Mouse (Mus musculus) induced T-regulatory cell, adult 2 months (primary cell): ENCODE data around the gene Gm12394.
"Not testable (repeated sequence)": the region's sequence is repeated elsewhere in the genome, so short reads cannot be mapped to it uniquely, and the experiment has no call there.

Experiments
- DNase-seq: peaks from one replicate; pipeline ENCODE4 v3.0.0-alpha.2; 2012; ENCODE audit warnings: low read depth

Gm12394 gene

DNA sequence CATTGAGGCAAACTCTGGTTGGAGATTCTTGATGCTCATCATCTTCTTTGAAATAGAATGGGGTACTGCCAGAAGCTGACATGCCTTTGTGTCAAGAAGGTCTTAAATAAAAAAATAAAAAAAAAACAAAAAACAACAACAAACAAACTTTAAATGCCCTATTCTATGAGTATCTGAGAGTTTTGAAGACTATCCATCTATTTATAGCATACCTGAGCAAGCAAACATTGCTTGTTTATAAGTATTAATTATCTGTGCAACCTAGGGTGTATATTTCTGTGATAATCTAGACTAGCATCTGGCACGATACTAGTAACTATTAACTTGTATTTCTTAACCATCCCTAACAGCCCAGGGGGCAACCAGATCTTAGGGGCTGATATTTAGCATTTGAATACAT lies at the start of gene Gm12394:
Gene Gm12394 (minus strand): TSS at position 101 of the 400 bp plus-strand sequence.
- DNase-seq = not testable (repeated sequence)

GRCm38 (mm10) chr4:42904966-42905365 lies 48.4 kb upstream of the Gm12394 start:
- no peak for DNase-seq

- no peak for DNase-seq
Measured at GRCm38 (mm10) chr4:42904523-42904922, 48.0 kb upstream of the Gm12394 start.

DNA sequence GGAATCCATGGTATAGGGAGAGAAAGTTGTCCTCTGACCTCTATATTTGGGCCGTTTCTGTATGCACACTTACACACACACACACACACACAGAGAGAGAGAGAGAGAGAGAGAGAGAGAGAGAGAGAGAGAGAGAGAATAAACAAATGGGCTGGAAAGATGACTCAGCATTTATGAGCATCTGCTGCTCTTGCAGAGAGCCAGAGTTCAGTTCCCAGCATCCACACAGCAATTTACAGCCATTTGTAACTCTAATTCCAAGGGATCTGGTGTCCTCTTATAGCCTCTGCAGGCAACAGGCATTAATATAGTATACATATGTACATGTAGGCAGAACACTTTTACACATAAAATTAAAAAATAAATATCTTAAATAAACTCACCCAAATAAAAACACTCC lies 47.4 kb upstream of the Gm12394 start:
- DNase-seq = no peak

- DNase-seq = no peak
Measured at GRCm38 (mm10) chr4:42902730-42903129, 46.2 kb upstream of the Gm12394 start.

DNA sequence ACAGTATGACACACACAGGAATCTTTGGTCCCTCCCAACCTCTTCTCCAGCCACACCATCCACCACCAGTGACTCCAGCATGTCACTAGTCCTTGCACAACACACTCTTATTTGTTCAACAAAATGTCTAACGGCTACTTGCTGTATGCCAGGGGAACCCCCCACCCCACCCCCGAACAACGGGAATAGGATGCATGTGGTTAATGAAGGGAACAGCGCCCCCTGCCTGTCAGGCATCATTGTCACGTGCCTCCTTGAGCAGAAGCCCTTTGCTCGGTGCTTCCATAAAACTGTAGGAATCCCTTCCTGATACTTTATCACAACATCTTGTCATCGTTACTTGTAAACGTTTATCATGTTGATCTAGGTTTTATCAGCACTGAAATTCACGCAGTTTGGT lies 45.6 kb upstream of the Gm12394 start:
- DNase-seq = peak; percentile 42

- no peak for DNase-seq
Measured at GRCm38 (mm10) chr4:42900878-42901277, 44.3 kb upstream of the Gm12394 start.

- DNase-seq = no peak
Measured at GRCm38 (mm10) chr4:42898914-42899313, 42.3 kb upstream of the Gm12394 start.

GRCm38 (mm10) chr4:42895118-42895517 lies 38.5 kb upstream of the Gm12394 start:
- DNase-seq = no peak

DNA sequence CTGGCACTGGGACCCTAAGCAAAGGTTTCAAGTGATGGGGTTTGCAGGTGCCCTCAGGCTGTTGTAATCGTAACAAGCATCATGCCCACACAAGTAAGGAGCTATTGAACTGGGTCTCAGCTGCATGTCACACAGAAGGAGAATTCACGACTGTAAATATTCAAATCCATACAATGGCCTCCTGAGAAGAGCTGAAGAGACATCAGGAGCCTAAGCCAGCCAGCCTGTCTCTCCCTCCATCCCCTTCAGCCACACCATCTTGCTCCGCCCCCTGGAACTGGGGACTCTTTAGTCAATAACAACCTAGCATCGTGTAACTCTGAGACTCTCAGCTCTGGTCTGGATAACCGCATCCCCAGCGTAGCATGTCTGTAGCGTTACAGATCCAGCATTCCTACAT lies 34.6 kb upstream of the Gm12394 start:
- DNase-seq = no peak

DNA sequence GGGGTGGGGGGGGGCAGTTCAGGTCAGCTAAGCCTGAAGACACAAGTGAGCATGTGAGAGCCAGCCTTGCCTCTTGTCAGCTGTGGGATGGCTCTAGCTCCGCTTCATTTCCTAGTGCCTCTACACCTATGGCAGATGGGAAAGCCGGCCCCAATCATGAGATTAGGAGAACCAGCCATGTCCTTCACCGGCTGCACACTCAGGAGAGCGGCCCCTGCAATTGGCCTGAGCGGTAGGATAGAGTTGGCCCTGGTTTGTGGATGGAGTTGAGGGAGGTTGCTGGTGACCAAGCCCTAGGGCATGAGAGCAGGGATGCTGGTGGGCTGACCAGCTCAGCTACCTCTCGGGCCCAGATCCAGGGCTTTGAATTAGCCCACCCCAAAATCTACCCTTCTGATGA lies 32.2 kb upstream of the Gm12394 start:
- no peak for DNase-seq

- no peak for DNase-seq
Measured at GRCm38 (mm10) chr4:42886926-42887325, 30.4 kb upstream of the Gm12394 start.

DNA sequence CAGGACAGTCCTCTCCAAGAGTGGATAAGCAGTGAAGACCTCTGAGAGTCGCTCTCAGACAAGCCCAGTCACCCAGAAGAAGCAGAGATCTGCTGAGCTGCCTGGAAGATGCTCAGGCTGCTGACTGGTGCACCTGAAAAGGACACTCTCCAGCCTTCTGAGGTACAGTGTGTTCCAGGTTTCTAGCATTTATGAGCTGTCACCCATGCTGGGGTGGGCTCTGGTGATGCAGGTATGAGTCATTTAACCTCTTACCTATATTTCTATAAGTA lies 24.0 kb upstream of the Gm12394 start:
- no peak for DNase-seq

GRCm38 (mm10) chr4:42879829-42880676 lies 23.5 kb upstream of the Gm12394 start:
- no peak for DNase-seq

DNA sequence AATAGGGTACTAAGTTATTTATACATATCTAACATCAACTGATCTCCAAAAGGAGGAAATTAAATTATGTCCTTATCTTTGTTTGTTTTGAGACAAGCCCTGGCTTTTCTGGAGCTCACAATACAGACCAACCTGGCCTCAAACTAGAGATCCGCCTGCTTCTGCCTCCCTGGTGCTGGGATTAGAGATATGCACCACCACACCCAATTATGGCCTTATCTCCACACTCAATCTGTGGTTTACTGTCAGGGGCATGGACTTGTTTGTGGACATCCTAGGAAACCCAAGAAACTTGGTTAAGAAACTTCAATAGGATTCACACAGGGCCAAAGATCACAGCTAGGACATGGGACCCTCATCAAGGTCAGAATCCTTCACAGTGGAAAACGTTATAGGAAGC lies 21.1 kb upstream of the Gm12394 start:
- no peak for DNase-seq

DNA sequence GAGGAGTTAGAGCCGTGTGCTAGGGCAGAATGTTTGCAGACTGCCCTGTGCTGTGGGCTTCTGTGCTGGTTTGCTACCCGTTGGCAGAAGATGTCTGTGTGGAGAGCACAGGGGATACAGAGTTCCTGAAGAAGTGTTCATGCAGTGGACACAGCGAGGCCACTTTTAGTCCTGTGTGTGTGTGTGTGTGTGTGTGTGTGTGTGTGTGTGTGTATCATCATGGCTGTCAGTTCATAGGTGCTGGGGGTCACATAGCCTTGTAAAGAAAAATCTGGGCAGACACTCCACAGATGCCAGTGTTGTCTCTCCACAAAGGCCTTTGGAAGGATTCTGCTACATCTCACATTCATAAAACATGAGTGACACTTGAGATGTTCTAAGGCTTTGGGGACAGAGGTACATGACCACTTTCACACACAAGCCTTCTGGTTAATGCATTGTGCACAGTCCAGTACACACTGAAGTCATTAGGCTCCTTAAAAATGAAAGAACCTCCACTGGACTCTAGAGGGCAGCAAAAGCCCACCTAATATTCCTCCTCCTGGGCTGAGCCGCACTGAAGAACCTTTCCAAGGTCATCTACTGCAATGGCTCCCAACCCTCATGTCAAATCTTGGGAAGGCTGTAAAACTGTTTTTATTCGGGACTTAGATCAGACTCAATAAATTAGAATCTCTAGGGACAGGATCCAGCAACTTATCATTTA lies 20.2 kb upstream of the Gm12394 start:
- peak; percentile 73 for DNase-seq

DNA sequence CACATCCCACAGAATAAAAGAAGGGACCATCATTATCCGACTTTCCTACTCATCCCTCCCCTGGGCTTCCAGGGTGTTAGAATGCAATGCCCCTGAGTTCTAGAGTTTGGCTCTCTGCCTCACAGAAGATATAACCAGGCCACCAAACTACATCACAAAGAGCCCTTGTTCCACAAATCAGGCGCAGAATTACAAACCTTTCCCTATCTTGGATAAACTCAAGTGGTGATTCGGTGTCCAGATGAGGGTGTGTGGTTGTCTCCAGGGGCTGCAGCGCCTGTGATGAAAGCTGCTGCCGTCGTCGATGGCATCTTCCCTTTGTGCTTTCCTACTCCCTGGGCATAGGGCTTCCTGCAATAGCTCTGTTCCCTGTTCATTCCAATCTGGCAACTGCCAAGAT lies 17.6 kb upstream of the Gm12394 start, which contains the start of gene Fam205c:
Gene Fam205c (minus strand): TSS at position 101 of the 400 bp plus-strand sequence.
- DNase-seq = no peak

DNA sequence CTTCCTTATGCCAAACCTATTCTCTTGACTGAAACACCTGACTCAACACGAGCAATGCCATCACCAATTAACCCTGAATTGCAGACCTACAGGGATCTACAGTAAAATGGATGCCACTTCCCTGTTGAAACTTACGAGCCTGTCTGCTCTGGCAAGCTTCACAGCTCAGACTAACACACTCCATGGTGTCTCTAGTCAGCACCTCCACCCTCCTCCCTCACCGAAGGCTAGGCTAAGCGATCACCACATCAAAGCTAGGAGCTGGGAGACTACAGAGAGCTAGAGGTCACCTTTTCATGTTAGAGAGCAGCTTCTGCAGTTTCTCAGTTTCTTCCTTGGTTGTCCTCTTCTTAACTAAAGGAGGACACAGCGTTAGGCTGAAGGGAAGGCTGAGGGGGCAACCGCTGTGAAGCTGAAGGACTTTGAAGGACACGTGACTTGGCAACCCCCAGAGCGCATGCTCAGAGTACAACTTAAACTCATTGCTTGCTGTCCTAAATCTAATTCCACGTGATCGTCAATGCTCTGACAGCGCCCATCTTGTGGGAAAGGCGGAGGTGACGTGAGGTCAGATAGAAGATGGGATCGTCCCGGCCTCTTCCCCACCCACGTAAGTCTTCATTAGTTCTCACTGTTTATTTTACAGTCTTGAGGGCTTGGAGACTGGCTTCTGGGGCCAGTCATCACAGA lies 16.3 kb upstream of the Gm12394 start:
- DNase-seq = no peak

DNA sequence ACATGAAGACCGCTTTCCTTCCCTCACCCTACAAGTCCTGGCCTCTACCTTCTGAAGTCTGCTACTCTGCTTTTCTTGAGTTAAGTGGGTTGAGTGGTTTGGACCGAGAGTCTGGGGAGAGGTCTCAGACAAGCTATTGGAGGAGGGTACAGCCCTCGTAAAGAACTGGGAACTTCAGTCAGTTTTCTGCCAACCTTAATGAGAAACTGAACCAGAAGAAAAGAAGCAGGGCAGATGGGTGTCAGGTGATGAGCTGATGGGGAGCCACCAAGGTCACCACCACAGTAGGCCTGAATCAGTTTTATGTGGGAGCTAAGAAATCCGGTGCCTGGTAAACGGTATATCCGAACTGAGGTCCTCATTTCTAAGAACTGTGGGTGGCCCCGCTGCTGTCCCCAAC lies 15.6 kb upstream of the Gm12394 start:
- DNase-seq = no peak

- DNase-seq = no peak
Measured at GRCm38 (mm10) chr4:42870748-42871147, 14.2 kb upstream of the Gm12394 start.

GRCm38 (mm10) chr4:42868193-42868592 lies 11.6 kb upstream of the Gm12394 start:
- DNase-seq = no peak

DNA sequence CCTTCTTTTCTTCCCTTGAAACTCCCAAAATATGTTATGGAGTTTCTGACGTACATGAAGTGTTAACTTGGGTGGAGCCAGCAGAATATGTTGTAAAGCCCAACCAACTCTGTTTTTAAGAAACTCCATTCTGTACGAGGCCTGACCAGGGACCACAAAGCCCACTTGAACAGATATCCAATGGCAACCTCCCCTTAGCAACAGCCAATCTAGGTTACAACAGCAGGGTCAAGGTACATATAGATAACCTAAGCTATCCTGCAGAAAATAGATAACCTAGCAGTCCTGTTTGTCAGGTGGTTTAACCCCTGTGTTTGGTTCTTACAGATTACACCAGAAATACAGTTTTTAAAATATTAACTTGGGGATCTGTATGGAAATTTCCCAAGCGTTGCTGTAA lies 10.8 kb upstream of the Gm12394 start:
- DNase-seq = no peak

DNA sequence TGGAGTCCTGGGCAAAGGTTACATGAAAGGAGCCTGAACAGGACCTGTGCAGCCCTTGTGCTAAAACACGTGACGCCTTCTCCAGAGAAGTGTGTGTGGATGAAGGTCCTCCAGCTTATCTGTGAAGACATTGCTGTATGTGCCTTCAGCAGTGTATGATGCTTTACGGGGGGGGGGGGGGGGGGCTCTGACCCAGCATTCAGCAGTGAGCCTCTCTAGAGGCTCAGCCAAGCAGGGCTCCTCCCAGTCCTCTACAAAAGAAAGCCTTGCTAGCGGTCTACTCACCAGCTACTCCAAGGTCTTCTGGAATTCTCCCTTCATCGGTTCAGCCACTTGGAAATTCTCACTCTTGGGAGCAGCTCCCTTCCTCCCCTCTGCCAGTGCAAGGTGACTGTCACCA lies 6.9 kb upstream of the Gm12394 start:
- DNase-seq = not testable (repeated sequence)
